Comparison of ENCODE assay signal across 20 mouse cellular contexts in genomic region chr9:65831164-65831563, GRCm38 (mm10). TPM values are rescaled to one million over a fixed set of nuclear protein-coding genes. Genes with fewer than 3 reads are reported as not detected.
DNase-seq lines count a peak whose midpoint lies in the region; ATAC-seq and TF ChIP-seq lines count a peak whose summit lies in the region.
"Had no signal": no experiment of that assay in that cellular context is flagged by ENCODE, and none has a peak within 500 bp of the region (broad histone marks: within the 10 kb centered on the region; RNA-seq: fewer than 3 reads in every experiment).

No protein-coding gene starts in this region.

- no peaks in the 10 kb centered on the region for H3K9me3 ChIP-seq in forebrain, embryonic 13.5 days (replicated peaks)
- no peaks in the 10 kb centered on the region for H3K9me3 ChIP-seq in forebrain, postnatal 0 days (ENCODE audit: low read length)
- no peaks in the 10 kb centered on the region for H3K9me3 ChIP-seq in lung, embryonic 15.5 days
- no peaks in the 10 kb centered on the region for H3K9me3 ChIP-seq in stomach, embryonic 15.5 days
- no peaks in the 10 kb centered on the region for H3K9me3 ChIP-seq in stomach, postnatal 0 days (ENCODE audit: control insufficient read depth, low read length)
- H3K9me3 ChIP-seq: heart, embryonic 13.5 days; liver, embryonic 13.5 days had no signal

- H3K27ac ChIP-seq in forebrain, embryonic 13.5 days, result peak overlapping the region; percentile 80; the same call in 1 of the 2 replicates
- no peak overlapping the region for H3K27ac ChIP-seq in forebrain, postnatal 0 days (ENCODE audit: low read depth, low read length)
- 0 out of 2 replicates have a peak overlapping the region, but pooled peaks have one; percentile 48 for H3K27ac ChIP-seq in lung, embryonic 15.5 days
- peak overlapping the region; percentile 51; the same call in 1 of the 2 replicates for H3K27ac ChIP-seq in stomach, embryonic 15.5 days
- no peak overlapping the region for H3K27ac ChIP-seq in stomach, postnatal 0 days (replicated peaks)
- H3K27ac ChIP-seq: liver, embryonic 13.5 days had no signal

- H3K36me3 ChIP-seq in forebrain, embryonic 13.5 days (ENCODE audit: poor library complexity, severe bottlenecking), result no peaks in the 10 kb centered on the region
- H3K36me3 ChIP-seq in forebrain, postnatal 0 days (ENCODE audit: insufficient read depth), result no peaks in the 10 kb centered on the region
- H3K36me3 ChIP-seq in lung, embryonic 15.5 days, result no peaks in the 10 kb centered on the region
- no peaks in the 10 kb centered on the region for H3K36me3 ChIP-seq in stomach, embryonic 15.5 days
- no peaks in the 10 kb centered on the region for H3K36me3 ChIP-seq in stomach, postnatal 0 days (ENCODE audit: control insufficient read depth, insufficient read depth, low read length)
- H3K36me3 ChIP-seq: liver, embryonic 13.5 days had no signal

- no peak for TF ChIP-seq CTCF in forebrain, postnatal 0 days (IDR thresholded peaks at IDR 0.05; ENCODE audit: low read depth)
- TF ChIP-seq CTCF in stomach, postnatal 0 days (IDR thresholded peaks at IDR 0.05; ENCODE audit: low read depth), result no peak

- H3K4me2 ChIP-seq in forebrain, embryonic 13.5 days, result no peak overlapping the region
- H3K4me2 ChIP-seq in forebrain, postnatal 0 days (ENCODE audit: low read depth), result no peak overlapping the region
- no peak overlapping the region for H3K4me2 ChIP-seq in lung, embryonic 15.5 days
- no peak overlapping the region for H3K4me2 ChIP-seq in stomach, embryonic 15.5 days
- H3K4me2 ChIP-seq in stomach, postnatal 0 days (replicated peaks; ENCODE audit: low read depth), result no peak overlapping the region
- H3K4me2 ChIP-seq: heart, embryonic 13.5 days; liver, embryonic 13.5 days had no signal

- no peak overlapping the region for H3K9ac ChIP-seq in forebrain, embryonic 13.5 days
- no peak overlapping the region for H3K9ac ChIP-seq in forebrain, postnatal 0 days
- no peak overlapping the region for H3K9ac ChIP-seq in lung, embryonic 15.5 days
- H3K9ac ChIP-seq in stomach, embryonic 15.5 days, result no peak overlapping the region
- H3K9ac ChIP-seq in stomach, postnatal 0 days (ENCODE audit: low read length), result no peak overlapping the region
- H3K9ac ChIP-seq: heart, embryonic 13.5 days; liver, embryonic 13.5 days had no signal

- peaks cover 63% of the 10 kb centered on the region for H3K4me1 ChIP-seq in forebrain, embryonic 13.5 days
- H3K4me1 ChIP-seq in forebrain, postnatal 0 days (ENCODE audit: insufficient read depth), result peaks cover 5% of the 10 kb centered on the region; the same call in 1 of the 2 replicates
- H3K4me1 ChIP-seq in lung, embryonic 15.5 days, result peaks cover 29% of the 10 kb centered on the region
- H3K4me1 ChIP-seq in stomach, embryonic 15.5 days, result peaks cover 10% of the 10 kb centered on the region
- H3K4me1 ChIP-seq in stomach, postnatal 0 days (replicated peaks; ENCODE audit: control insufficient read depth, insufficient read depth), result no peaks in the 10 kb centered on the region

- WGBS in forebrain, embryonic 13.5 days, result 19% methylated on average over 4 of the region's 4 CpGs
- WGBS in forebrain, postnatal 0 days, result 38% methylated on average over 4 of the region's 4 CpGs
- WGBS in lung, embryonic 15.5 days, result 53% methylated on average over 4 of the region's 4 CpGs
- WGBS in stomach, embryonic 15.5 days, result 65% methylated on average over 4 of the region's 4 CpGs
- WGBS in stomach, postnatal 0 days, result 59% methylated on average over 4 of the region's 4 CpGs

- intact Hi-C loops in left cerebral cortex, postnatal 14 days (cut with DNase I), result loop anchor here (5.0 kb wide), 1 partner anchor 134 kb away; no protein-coding TSS in a partner anchor

- ATAC-seq in forebrain, embryonic 13.5 days, result no peak
- ATAC-seq in forebrain, postnatal 0 days, result no peak
- ATAC-seq in lung, embryonic 15.5 days (ENCODE audit: borderline replicate concordance, extremely low read depth, low FRiP score, low TSS enrichment), result no peak
- no peak for ATAC-seq in stomach, embryonic 15.5 days (ENCODE audit: insufficient read depth, low FRiP score, low read depth)
- no peak for ATAC-seq in stomach, postnatal 0 days (ENCODE audit: low FRiP score, low TSS enrichment)
- ATAC-seq: activated CD4-positive, CD25-positive, alpha-beta regulatory T cell, adult 4 months; inflammation-experienced regulatory T-cells, adult 6 months; midbrain, embryonic 16.5 days had no signal

- H3K4me3 ChIP-seq in forebrain, embryonic 13.5 days, result no peak overlapping the region
- no peak overlapping the region for H3K4me3 ChIP-seq in forebrain, postnatal 0 days (ENCODE audit: low read depth, low read length)
- H3K4me3 ChIP-seq in lung, embryonic 15.5 days, result no peak overlapping the region
- H3K4me3 ChIP-seq in stomach, embryonic 15.5 days (replicated peaks), result no peak overlapping the region
- H3K4me3 ChIP-seq in stomach, postnatal 0 days (ENCODE audit: low read depth, low read length), result no peak overlapping the region
- H3K4me3 ChIP-seq: heart, embryonic 13.5 days; liver, embryonic 13.5 days had no signal

- DNase-seq in forebrain, postnatal 0 days, result no peak
- DNase-seq in lung, postnatal 10 days, result no peak
- DNase-seq in stomach, postnatal 0 days (ENCODE audit: low spot score), result no peak
- DNase-seq in left cerebral cortex, postnatal 14 days (ENCODE audit: low spot score in 2 of 2), result no peak
- DNase-seq: adrenal gland, postnatal 10 days; cerebellum, adult 9-10 months; heart, postnatal 4 days; kidney, adult 2 months; kidney, postnatal 14 days; liver, embryonic 13.5 days; lung, postnatal 36 days; right cerebral cortex, postnatal 25 days had no signal

- no peaks in the 10 kb centered on the region for H3K27me3 ChIP-seq in forebrain, embryonic 13.5 days
- no peaks in the 10 kb centered on the region for H3K27me3 ChIP-seq in forebrain, postnatal 0 days (ENCODE audit: insufficient read depth, low read length)
- H3K27me3 ChIP-seq in lung, embryonic 15.5 days, result no peaks in the 10 kb centered on the region
- no peaks in the 10 kb centered on the region for H3K27me3 ChIP-seq in stomach, embryonic 15.5 days (replicated peaks)
- no peaks in the 10 kb centered on the region for H3K27me3 ChIP-seq in stomach, postnatal 0 days (ENCODE audit: control insufficient read depth, insufficient read depth, low read length)
- H3K27me3 ChIP-seq: heart, embryonic 13.5 days; liver, embryonic 13.5 days had no signal

- no peak for TF ChIP-seq EP300 in stomach, postnatal 0 days (optimal IDR thresholded peaks at IDR 0.05)

RNA-seq across cellular contexts. Expression of gene Zfp609, which starts 3.8 kb away (rescaled TPM):
- polyA plus RNA-seq in forebrain, embryonic 13.5 days (2015; fragmentation: Nextera tagmentation; extraction: Ambion mirVana), result 9.4 and 9.6 TPM in 2 replicates
- total RNA-seq in forebrain, postnatal 0 days (2014; rRNA removed), result 9.8 and 9.9 TPM in 2 replicates
- 3.8 and 5.0 TPM in 2 replicates for polyA plus RNA-seq in forebrain, postnatal 0 days (2015; fragmentation: Nextera tagmentation; extraction: Ambion mirVana)
- polyA plus RNA-seq in lung, embryonic 15.5 days (2015; fragmentation: Nextera tagmentation; extraction: Ambion mirVana), result 6.2 and 6.4 TPM in 2 replicates
- 6.4 and 6.5 TPM in 2 replicates for polyA plus RNA-seq in stomach, embryonic 15.5 days (2015; fragmentation: Nextera tagmentation; extraction: Ambion mirVana)
- 2.4 and 2.7 TPM in 2 replicates for polyA plus RNA-seq in stomach, postnatal 0 days (2015; fragmentation: Nextera tagmentation; extraction: Ambion mirVana)
- total RNA-seq in left cerebral cortex, postnatal 14 days (2021), result 10 to 100 TPM; 38.1 to 38.4 TPM

RNA-seq across cellular contexts. Expression of gene Pclaf, which starts 58.9 kb away (rescaled TPM):
- polyA plus RNA-seq in forebrain, embryonic 13.5 days (2015; fragmentation: Nextera tagmentation; extraction: Ambion mirVana), result 166 and 189 TPM in 2 replicates
- total RNA-seq in forebrain, postnatal 0 days (2014; rRNA removed), result 10.1 and 12.8 TPM in 2 replicates
- 14.5 and 17.2 TPM in 2 replicates for polyA plus RNA-seq in forebrain, postnatal 0 days (2015; fragmentation: Nextera tagmentation; extraction: Ambion mirVana)
- 258 and 259 TPM in 2 replicates for polyA plus RNA-seq in lung, embryonic 15.5 days (2015; fragmentation: Nextera tagmentation; extraction: Ambion mirVana)
- polyA plus RNA-seq in stomach, embryonic 15.5 days (2015; fragmentation: Nextera tagmentation; extraction: Ambion mirVana), result 160 and 168 TPM in 2 replicates
- polyA plus RNA-seq in stomach, postnatal 0 days (2015; fragmentation: Nextera tagmentation; extraction: Ambion mirVana), result 37.5 and 48.6 TPM in 2 replicates
- total RNA-seq in left cerebral cortex, postnatal 14 days (2021), result 1 to 10 TPM in 1 of 2 experiments, under 1 TPM in 1; 0.66 to 1.2 TPM
- total RNA-seq: gastrocnemius, adult 8-10 months had no signal

Comparison
In these comparisons a context has a peak if more than half of its experiments do, and no peak if none do; other contexts are left out.
1. H3K27ac ChIP-seq: peak in forebrain, embryonic 13.5 days (single experiment), lung, embryonic 15.5 days (single experiment) and stomach, embryonic 15.5 days (single experiment); none in forebrain, postnatal 0 days (single experiment) and stomach, postnatal 0 days (single experiment).